Mouse (Mus musculus): ENCODE measurements at regions not wholly inside any gene's neighbourhood (a gene's known extent, or its start where the extent isn't known, plus 50 kb on each side); places are given as distances from the start of the nearest gene placed in this dataset.

- H3K9me3 ChIP-seq (replicated peaks; ENCODE audit: control insufficient read depth, low read length): no peaks in the 10 kb centered on the region
- H3K27me3 ChIP-seq (ENCODE audit: control insufficient read depth, insufficient read depth, low read length): peaks cover 6% of the 10 kb centered on the region; the same call in 1 of the 2 replicates
- H3K36me3 ChIP-seq (replicated peaks; ENCODE audit: control insufficient read depth, insufficient read depth, low read length): no peaks in the 10 kb centered on the region
- DNase-seq (ENCODE audit: low spot score) (no peak), ATAC-seq (ENCODE audit: insufficient read depth, low read depth) (no peak)
- H3K27ac ChIP-seq (ENCODE audit: low read depth): no peak overlapping the region
- H3K4me3 ChIP-seq (ENCODE audit: low read depth, low read length): no peak overlapping the region
- no peak overlapping the region for H3K9ac ChIP-seq (replicated peaks; ENCODE audit: low read depth, low read length)
- no peak for TF ChIP-seq CTCF (IDR thresholded peaks at IDR 0.05; ENCODE audit: low read depth)
- no peak for TF ChIP-seq EP300 (IDR thresholded peaks at IDR 0.05; ENCODE audit: low read depth)
- no peaks in the 10 kb centered on the region for H3K4me1 ChIP-seq (ENCODE audit: control insufficient read depth, insufficient read depth)
- H3K4me2 ChIP-seq (ENCODE audit: low read depth, low read length): no peak overlapping the region
- WGBS: 70% methylated on average over 10 of the region's 10 CpGs
Measured at GRCm38 (mm10) chr5:111561301-111561700, 144.1 kb downstream of the Mn1 start.

- Histone ChIP-seq H3K4me3 (ENCODE audit: low read depth, low read length) (no peak overlapping the region), H3K9me3 (replicated peaks; ENCODE audit: control insufficient read depth, low read length) (0 out of 2 replicates have a peak, but pooled peaks cover 5% of the 10 kb centered on the region), H3K4me2 (ENCODE audit: low read depth, low read length) (no peak overlapping the region), H3K9ac (replicated peaks; ENCODE audit: low read depth, low read length) (no peak overlapping the region), H3K27me3 (ENCODE audit: control insufficient read depth, insufficient read depth, low read length) (peaks cover 51% of the 10 kb centered on the region), H3K4me1 (ENCODE audit: control insufficient read depth, insufficient read depth) (no peaks in the 10 kb centered on the region; the same call in 1 of the 2 replicates), H3K36me3 (replicated peaks; ENCODE audit: control insufficient read depth, insufficient read depth, low read length) (no peaks in the 10 kb centered on the region), H3K27ac (ENCODE audit: low read depth) (no peak overlapping the region)
- DNase-seq (ENCODE audit: low spot score) (no peak), ATAC-seq (ENCODE audit: insufficient read depth, low read depth) (no peak)
- TF ChIP-seq CTCF (IDR thresholded peaks at IDR 0.05; ENCODE audit: low read depth) (no peak), EP300 (IDR thresholded peaks at IDR 0.05; ENCODE audit: low read depth) (no peak)
- WGBS: 24% methylated on average over 10 of the region's 10 CpGs
Measured at GRCm38 (mm10) chr5:111570826-111571225, 153.7 kb downstream of the Mn1 start.

- Histone ChIP-seq H3K4me2 (ENCODE audit: low read depth, low read length) (no peak overlapping the region), H3K9ac (replicated peaks; ENCODE audit: low read depth, low read length) (no peak overlapping the region), H3K36me3 (replicated peaks; ENCODE audit: control insufficient read depth, insufficient read depth, low read length) (no peaks in the 10 kb centered on the region), H3K4me3 (ENCODE audit: low read depth, low read length) (no peak overlapping the region), H3K27ac (ENCODE audit: low read depth) (no peak overlapping the region), H3K27me3 (ENCODE audit: control insufficient read depth, insufficient read depth, low read length) (peaks cover 56% of the 10 kb centered on the region), H3K9me3 (replicated peaks; ENCODE audit: control insufficient read depth, low read length) (no peaks in the 10 kb centered on the region), H3K4me1 (ENCODE audit: control insufficient read depth, insufficient read depth) (peaks cover 2% of the 10 kb centered on the region)
- DNase-seq (ENCODE audit: low spot score) (no peak), ATAC-seq (ENCODE audit: insufficient read depth, low read depth) (no peak)
- TF ChIP-seq CTCF (IDR thresholded peaks at IDR 0.05; ENCODE audit: low read depth): no peak
- TF ChIP-seq EP300 (IDR thresholded peaks at IDR 0.05; ENCODE audit: low read depth): no peak
- 26% methylated on average over 13 of the region's 13 CpGs for WGBS
Measured at GRCm38 (mm10) chr5:111573265-111573873, 156.2 kb downstream of the Mn1 start.

GRCm38 (mm10) chr5:111574219-111574840 is 157.2 kb downstream of the Mn1 start:
- Histone ChIP-seq H3K36me3 (replicated peaks; ENCODE audit: control insufficient read depth, insufficient read depth, low read length) (no peaks in the 10 kb centered on the region), H3K27me3 (ENCODE audit: control insufficient read depth, insufficient read depth, low read length) (peaks cover 54% of the 10 kb centered on the region), H3K27ac (ENCODE audit: low read depth) (no peak overlapping the region), H3K4me2 (ENCODE audit: low read depth, low read length) (no peak overlapping the region), H3K4me3 (ENCODE audit: low read depth, low read length) (no peak overlapping the region), H3K4me1 (ENCODE audit: control insufficient read depth, insufficient read depth) (peaks cover 4% of the 10 kb centered on the region), H3K9me3 (replicated peaks; ENCODE audit: control insufficient read depth, low read length) (no peaks in the 10 kb centered on the region), H3K9ac (replicated peaks; ENCODE audit: low read depth, low read length) (no peak overlapping the region)
- ATAC-seq (ENCODE audit: insufficient read depth, low read depth): no peak
- TF ChIP-seq EP300 (IDR thresholded peaks at IDR 0.05; ENCODE audit: low read depth): no peak
- no peak for TF ChIP-seq CTCF (IDR thresholded peaks at IDR 0.05; ENCODE audit: low read depth)
- WGBS: 44% methylated on average over 8 of the region's 8 CpGs
- no peak for DNase-seq (ENCODE audit: low spot score)

- no peaks in the 10 kb centered on the region for H3K9me3 ChIP-seq (replicated peaks; ENCODE audit: control insufficient read depth, low read length)
- DNase-seq (ENCODE audit: low spot score): no peak
- no peaks in the 10 kb centered on the region for H3K36me3 ChIP-seq (replicated peaks; ENCODE audit: control insufficient read depth, insufficient read depth, low read length)
- no peak overlapping the region for H3K4me3 ChIP-seq (ENCODE audit: low read depth, low read length)
- no peak overlapping the region for H3K27ac ChIP-seq (ENCODE audit: low read depth)
- H3K4me2 ChIP-seq (ENCODE audit: low read depth, low read length): no peak overlapping the region
- ATAC-seq (ENCODE audit: insufficient read depth, low read depth): no peak
- TF ChIP-seq CTCF (IDR thresholded peaks at IDR 0.05; ENCODE audit: low read depth) (no peak), EP300 (IDR thresholded peaks at IDR 0.05; ENCODE audit: low read depth) (no peak)
- 87% methylated on average over 5 of the region's 5 CpGs for WGBS
- peaks cover 4% of the 10 kb centered on the region for H3K4me1 ChIP-seq (ENCODE audit: control insufficient read depth, insufficient read depth)
- peaks cover 50% of the 10 kb centered on the region for H3K27me3 ChIP-seq (ENCODE audit: control insufficient read depth, insufficient read depth, low read length)
- H3K9ac ChIP-seq (replicated peaks; ENCODE audit: low read depth, low read length): no peak overlapping the region
Measured at GRCm38 (mm10) chr5:111575376-111575775, 158.2 kb downstream of the Mn1 start.
